Mouse (Mus musculus): ENCODE data around the gene R3hdm4. TPM values are rescaled to one million over a fixed set of nuclear protein-coding genes. Genes with fewer than 3 reads are reported as not detected.
"Not testable (repeated sequence)": the region's sequence is repeated elsewhere in the genome, so short reads cannot be mapped to it uniquely, and the experiment has no call there.

The R3hdm4 gene
- polyA plus RNA-seq, 1 experiment from 2014 or later = 104 TPM

GRCm38 (mm10) chr10:79907415-79907814 is 13.6 kb downstream of the R3hdm4 start:
- Histone ChIP-seq H3K27me3 (replicated peaks; ENCODE audit: control insufficient read depth, insufficient read depth, low read length) (no peaks in the 10 kb centered on the region), H3K27ac (ENCODE audit: low read depth, low read length) (no peak overlapping the region), H3K9me3 (ENCODE audit: control insufficient read depth, low read length) (no peaks in the 10 kb centered on the region), H3K4me2 (peak overlapping the region; percentile 68; the same call in 1 of the 2 replicates), H3K36me3 (ENCODE audit: control insufficient read depth, insufficient read depth, low read length) (peaks cover 28% of the 10 kb centered on the region), H3K4me3 (ENCODE audit: low read depth, low read length) (no peak overlapping the region), H3K9ac (ENCODE audit: low read depth, low read length) (0 out of 2 replicates have a peak overlapping the region, but pooled peaks have one; percentile 22), H3K4me1 (replicated peaks; ENCODE audit: control insufficient read depth, insufficient read depth, low read length) (peaks cover 8% of the 10 kb centered on the region)
- no peak for ATAC-seq (replicated peaks; ENCODE audit: low FRiP score)
- no peak for DNase-seq (ENCODE audit: low spot score)
- WGBS = 88% methylated on average over 10 of the region's 10 CpGs

- 92% methylated on average over 9 of the region's 9 CpGs for WGBS
- Histone ChIP-seq H3K27ac (ENCODE audit: low read depth, low read length) (no peak overlapping the region), H3K9me3 (ENCODE audit: control insufficient read depth, low read length) (no peaks in the 10 kb centered on the region), H3K27me3 (replicated peaks; ENCODE audit: control insufficient read depth, insufficient read depth, low read length) (no peaks in the 10 kb centered on the region), H3K4me3 (ENCODE audit: low read depth, low read length) (no peak overlapping the region), H3K9ac (ENCODE audit: low read depth, low read length) (no peak overlapping the region), H3K36me3 (ENCODE audit: control insufficient read depth, insufficient read depth, low read length) (peaks cover 31% of the 10 kb centered on the region), H3K4me1 (replicated peaks; ENCODE audit: control insufficient read depth, insufficient read depth, low read length) (peaks cover 8% of the 10 kb centered on the region), H3K4me2 (no peak overlapping the region)
- DNase-seq (ENCODE audit: low spot score) = no peak
- no peak for ATAC-seq (replicated peaks; ENCODE audit: low FRiP score)
Measured at GRCm38 (mm10) chr10:79906712-79907111, 14.3 kb downstream of the R3hdm4 start.

- no peak for ATAC-seq (replicated peaks; ENCODE audit: low FRiP score)
- Histone ChIP-seq H3K9ac (ENCODE audit: low read depth, low read length) (no peak overlapping the region), H3K4me2 (no peak overlapping the region), H3K27ac (ENCODE audit: low read depth, low read length) (no peak overlapping the region), H3K36me3 (ENCODE audit: control insufficient read depth, insufficient read depth, low read length) (peaks cover 38% of the 10 kb centered on the region), H3K4me3 (ENCODE audit: low read depth, low read length) (no peak overlapping the region), H3K27me3 (replicated peaks; ENCODE audit: control insufficient read depth, insufficient read depth, low read length) (no peaks in the 10 kb centered on the region), H3K9me3 (ENCODE audit: control insufficient read depth, low read length) (no peaks in the 10 kb centered on the region), H3K4me1 (replicated peaks; ENCODE audit: control insufficient read depth, insufficient read depth, low read length) (peaks cover 6% of the 10 kb centered on the region)
- 68% methylated on average over 2 of the region's 2 CpGs for WGBS
- no peak for DNase-seq (ENCODE audit: low spot score)
Measured at GRCm38 (mm10) chr10:79900951-79901410, 20.0 kb downstream of the R3hdm4 start.

GRCm38 (mm10) chr10:79897316-79898245 is 23.4 kb downstream of the R3hdm4 start:
- Histone ChIP-seq H3K4me2 (peak overlapping the region; percentile 26), H3K4me3 (ENCODE audit: low read depth, low read length) (no peak overlapping the region), H3K9me3 (ENCODE audit: control insufficient read depth, low read length) (no peaks in the 10 kb centered on the region), H3K4me1 (replicated peaks; ENCODE audit: control insufficient read depth, insufficient read depth, low read length) (peaks cover 6% of the 10 kb centered on the region), H3K27ac (ENCODE audit: low read depth, low read length) (0 out of 2 replicates have a peak overlapping the region, but pooled peaks have one; percentile 14), H3K9ac (ENCODE audit: low read depth, low read length) (no peak overlapping the region), H3K27me3 (replicated peaks; ENCODE audit: control insufficient read depth, insufficient read depth, low read length) (no peaks in the 10 kb centered on the region), H3K36me3 (ENCODE audit: control insufficient read depth, insufficient read depth, low read length) (peaks cover 25% of the 10 kb centered on the region)
- DNase-seq (ENCODE audit: low spot score) (no peak), ATAC-seq (replicated peaks; ENCODE audit: low FRiP score) (peak; percentile 52)
- WGBS = 52% methylated on average over 20 of the region's 20 CpGs

- ATAC-seq (replicated peaks; ENCODE audit: low FRiP score) (no peak), DNase-seq (ENCODE audit: low spot score) (no peak)
- Histone ChIP-seq H3K27ac (ENCODE audit: low read depth, low read length) (no peak overlapping the region), H3K4me3 (ENCODE audit: low read depth, low read length) (no peak overlapping the region), H3K9me3 (ENCODE audit: control insufficient read depth, low read length) (no peaks in the 10 kb centered on the region), H3K4me2 (no peak overlapping the region), H3K27me3 (replicated peaks; ENCODE audit: control insufficient read depth, insufficient read depth, low read length) (no peaks in the 10 kb centered on the region), H3K9ac (ENCODE audit: low read depth, low read length) (no peak overlapping the region), H3K36me3 (ENCODE audit: control insufficient read depth, insufficient read depth, low read length) (peaks cover 21% of the 10 kb centered on the region), H3K4me1 (replicated peaks; ENCODE audit: control insufficient read depth, insufficient read depth, low read length) (peaks cover 6% of the 10 kb centered on the region)
- WGBS = 84% methylated on average over 13 of the region's 13 CpGs
Measured at GRCm38 (mm10) chr10:79896814-79897213, 24.2 kb downstream of the R3hdm4 start.

- no peak overlapping the region for H3K9ac ChIP-seq (ENCODE audit: low read depth, low read length)
- no peak overlapping the region for H3K27ac ChIP-seq (ENCODE audit: low read depth, low read length)
- peaks cover 6% of the 10 kb centered on the region for H3K4me1 ChIP-seq (replicated peaks; ENCODE audit: control insufficient read depth, insufficient read depth, low read length)
- ATAC-seq (replicated peaks; ENCODE audit: low FRiP score) (no peak), DNase-seq (ENCODE audit: low spot score) (no peak)
- no peak overlapping the region for H3K4me2 ChIP-seq
- H3K9me3 ChIP-seq (ENCODE audit: control insufficient read depth, low read length) = no peaks in the 10 kb centered on the region
- H3K36me3 ChIP-seq (ENCODE audit: control insufficient read depth, insufficient read depth, low read length) = peaks cover 21% of the 10 kb centered on the region
- no peaks in the 10 kb centered on the region for H3K27me3 ChIP-seq (replicated peaks; ENCODE audit: control insufficient read depth, insufficient read depth, low read length)
- WGBS = 93% methylated on average over 16 of the region's 16 CpGs
- no peak overlapping the region for H3K4me3 ChIP-seq (ENCODE audit: low read depth, low read length)
Measured at GRCm38 (mm10) chr10:79896306-79896705, 24.7 kb downstream of the R3hdm4 start.

- H3K4me1 ChIP-seq (replicated peaks; ENCODE audit: control insufficient read depth, insufficient read depth, low read length); H3K4me3 ChIP-seq (ENCODE audit: low read depth, low read length); H3K4me2 ChIP-seq; H3K9ac ChIP-seq (ENCODE audit: low read depth, low read length); H3K27me3 ChIP-seq (replicated peaks; ENCODE audit: control insufficient read depth, insufficient read depth, low read length); H3K36me3 ChIP-seq (ENCODE audit: control insufficient read depth, insufficient read depth, low read length); H3K27ac ChIP-seq (ENCODE audit: low read depth, low read length); H3K9me3 ChIP-seq (ENCODE audit: control insufficient read depth, low read length): not testable (repeated sequence)
- ATAC-seq (replicated peaks; ENCODE audit: low FRiP score) (peak; percentile 59), DNase-seq (ENCODE audit: low spot score) (peak; percentile 84)
- 41% methylated on average over 22 of the region's 22 CpGs for WGBS
Measured at GRCm38 (mm10) chr10:79892451-79893118, 28.4 kb downstream of the R3hdm4 start.

GRCm38 (mm10) chr10:79890670-79891069 is 30.3 kb downstream of the R3hdm4 start, which contains the start of gene Cfd:
Cfd (plus strand) TSS chr10:79890853.
- Histone ChIP-seq H3K36me3 (ENCODE audit: control insufficient read depth, insufficient read depth, low read length) (0 out of 2 replicates have a peak, but pooled peaks cover 3% of the 10 kb centered on the region), H3K9ac (ENCODE audit: low read depth, low read length) (no peak within 1 kb of the TSS), H3K4me3 (ENCODE audit: low read depth, low read length) (no peak within 1 kb of the TSS), H3K27me3 (replicated peaks; ENCODE audit: control insufficient read depth, insufficient read depth, low read length) (no peaks in the 10 kb centered on the region), H3K4me2 (no peak within 1 kb of the TSS), H3K27ac (ENCODE audit: low read depth, low read length) (no peak within 1 kb of the TSS), H3K9me3 (ENCODE audit: control insufficient read depth, low read length) (no peaks in the 10 kb centered on the region), H3K4me1 (replicated peaks; ENCODE audit: control insufficient read depth, insufficient read depth, low read length) (no peaks in the 10 kb centered on the region)
- ATAC-seq (replicated peaks; ENCODE audit: low FRiP score) (no peak), DNase-seq (ENCODE audit: low spot score) (no peak)
- 51% methylated on average over 5 of the region's 5 CpGs for WGBS
